Mouse (Mus musculus) hindbrain, embryonic 15.5 days (tissue): ENCODE results near the gene Gsc. TPM values are rescaled to one million over a fixed set of nuclear protein-coding genes. Genes with fewer than 3 reads are reported as not detected.
"Not testable (repeated sequence)": the region's sequence is repeated elsewhere in the genome, so short reads cannot be mapped to it uniquely, and the experiment has no call there.

Source experiments
- ATAC-seq: fragments of 200-750 bp; cut with Nextera tagmentation; 2 replicates; pipeline ENCODE4 v1.8.0; 2017; ENCODE audit warnings: low read depth, moderate number of reproducible peaks, moderate TSS enrichment; ENCODE audit not compliant: low FRiP score
- H3K27ac ChIP-seq: fragments of 300-500 bp; sonication (generic); replicated peaks from 2 replicates; pipeline ENCODE4 v1.5.1; 2015; ENCODE audit warnings: mild to moderate bottlenecking, inconsistent platforms
- H3K27me3 ChIP-seq: fragments of 300-500 bp; sonication (generic); 2 replicates; pipeline ENCODE4 v1.6.1; 2015; ENCODE audit warnings: control low read depth, inconsistent platforms
- H3K36me3 ChIP-seq: fragments of 300-500 bp; sonication (generic); 2 replicates; pipeline ENCODE4 v1.6.1; 2015; ENCODE audit warnings: control low read depth, inconsistent platforms
- H3K4me1 ChIP-seq: fragments of 300-500 bp; sonication (generic); replicated peaks from 2 replicates; pipeline ENCODE4 v1.6.1; 2015; ENCODE audit warnings: control low read depth, inconsistent platforms
- H3K4me2 ChIP-seq: fragments of 300-500 bp; sonication (generic); 2 replicates; pipeline ENCODE4 v1.6.1; 2015; ENCODE audit warnings: moderate library complexity, mild to moderate bottlenecking, inconsistent platforms
- H3K4me3 ChIP-seq: fragments of 300-500 bp; sonication (generic); 2 replicates; pipeline ENCODE4 v1.5.1; 2015; ENCODE audit warnings: mild to moderate bottlenecking, inconsistent platforms
- H3K9ac ChIP-seq: fragments of 300-500 bp; sonication (generic); 2 replicates; pipeline ENCODE4 v1.6.1; 2015; ENCODE audit warnings: inconsistent platforms
- H3K9me3 ChIP-seq: fragments of 300-500 bp; sonication (generic); 2 replicates; pipeline ENCODE4 v1.6.1; 2016; ENCODE audit warnings: control low read depth, inconsistent platforms
- WGBS: fragments of 180-500 bp; shearing (Covaris S2); methylation state at CpG from one replicate; pipeline ENCODE4 v1.1.7; 2015; 5-methylcytosine and 5-hydroxymethylcytosine counted together
- polyA plus RNA-seq: library from polyadenylated mRNA; unstranded; fragments of >200 nt; fragmentation: Nextera tagmentation; extraction: Ambion mirVana; gene quantifications from 2 replicates; pipeline ENCODE4 v1.2.1, GENCODE M21; 2015

Gsc gene
- polyA plus RNA-seq, 1 experiment from 2014 or later: 0.16 TPM

DNA sequence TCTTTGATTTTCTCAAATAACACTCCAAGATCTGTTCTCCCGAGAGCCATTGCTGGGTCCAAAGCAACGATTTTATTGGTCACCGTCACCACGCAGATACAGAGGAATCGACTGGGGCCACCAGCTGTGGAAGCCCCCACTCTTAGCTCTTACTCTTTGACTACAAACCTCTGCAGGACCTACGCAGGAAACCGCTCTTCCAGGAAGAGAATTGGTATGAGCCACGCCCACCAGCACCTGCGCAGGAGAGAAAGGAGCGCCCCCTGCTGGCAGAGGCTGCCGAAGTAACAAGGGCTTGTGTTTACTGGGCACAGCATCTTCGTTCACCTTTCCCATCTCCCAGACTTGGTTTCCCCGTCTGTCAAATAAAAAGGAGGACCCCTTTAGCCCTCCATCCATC lies 25.0 kb downstream of the Gsc start:
- Histone ChIP-seq H3K9ac (no peak overlapping the region), H3K4me1 (no peaks in the 10 kb centered on the region), H3K27me3 (no peaks in the 10 kb centered on the region), H3K4me2 (no peak overlapping the region), H3K27ac (no peak overlapping the region), H3K9me3 (no peaks in the 10 kb centered on the region), H3K4me3 (no peak overlapping the region), H3K36me3 (no peaks in the 10 kb centered on the region)
- 29% methylated on average over 13 of the region's 13 CpGs for WGBS
- ATAC-seq: no peak

DNA sequence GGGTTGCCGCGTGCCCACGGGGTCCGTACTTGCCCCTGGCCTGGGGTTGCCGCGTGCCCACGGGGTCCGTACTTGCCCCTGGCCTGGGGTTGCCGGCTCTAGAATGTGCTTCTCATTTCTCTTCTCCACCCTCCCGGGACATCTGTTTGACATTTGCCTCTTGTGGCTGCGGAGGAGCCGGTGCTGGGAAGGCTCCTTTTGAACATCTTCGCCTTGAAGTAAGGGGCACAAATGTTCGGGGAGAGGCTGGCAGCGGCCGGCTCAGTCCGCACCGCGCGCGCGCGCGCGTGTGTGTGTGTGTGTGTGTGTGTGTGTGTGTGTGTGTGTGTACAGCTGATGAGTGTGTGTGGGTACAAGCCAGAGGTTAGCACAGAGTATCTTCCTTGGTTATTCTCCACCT lies 26.1 kb downstream of the Gsc start:
- H3K9ac ChIP-seq, H3K4me2 ChIP-seq, H3K4me3 ChIP-seq, H3K9me3 ChIP-seq, H3K27ac ChIP-seq, H3K4me1 ChIP-seq, ATAC-seq, H3K27me3 ChIP-seq, H3K36me3 ChIP-seq: not testable (repeated sequence)
- 83% methylated on average over 25 of the region's 25 CpGs for WGBS

DNA sequence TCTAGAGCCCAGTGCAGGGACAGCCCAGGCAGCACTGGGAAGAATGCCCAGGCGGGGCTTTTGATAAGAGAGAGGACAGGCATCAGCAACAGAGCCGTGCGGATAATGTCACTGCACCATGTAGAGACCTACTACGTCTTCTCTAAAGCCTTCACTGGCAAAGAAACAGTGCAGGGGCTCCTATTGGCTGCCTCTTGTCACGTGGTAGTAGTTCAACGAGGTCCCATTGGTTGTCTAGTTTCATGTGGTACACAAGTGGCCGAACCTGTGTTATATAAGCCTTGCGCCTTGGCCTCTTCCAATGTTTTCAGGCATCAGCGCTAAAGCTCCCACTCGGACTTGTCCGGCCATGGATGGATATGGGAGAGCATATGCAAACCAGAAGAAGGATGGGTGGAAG lies 29.4 kb downstream of the Gsc start:
- Histone ChIP-seq H3K4me3 (no peak overlapping the region), H3K9ac (no peak overlapping the region), H3K4me2 (no peak overlapping the region), H3K27ac (no peak overlapping the region), H3K9me3 (no peaks in the 10 kb centered on the region), H3K36me3 (no peaks in the 10 kb centered on the region), H3K4me1 (no peaks in the 10 kb centered on the region), H3K27me3 (peaks cover 7% of the 10 kb centered on the region; the same call in 1 of the 2 replicates)
- ATAC-seq: no peak
- WGBS: 90% methylated on average over 11 of the region's 11 CpGs

DNA sequence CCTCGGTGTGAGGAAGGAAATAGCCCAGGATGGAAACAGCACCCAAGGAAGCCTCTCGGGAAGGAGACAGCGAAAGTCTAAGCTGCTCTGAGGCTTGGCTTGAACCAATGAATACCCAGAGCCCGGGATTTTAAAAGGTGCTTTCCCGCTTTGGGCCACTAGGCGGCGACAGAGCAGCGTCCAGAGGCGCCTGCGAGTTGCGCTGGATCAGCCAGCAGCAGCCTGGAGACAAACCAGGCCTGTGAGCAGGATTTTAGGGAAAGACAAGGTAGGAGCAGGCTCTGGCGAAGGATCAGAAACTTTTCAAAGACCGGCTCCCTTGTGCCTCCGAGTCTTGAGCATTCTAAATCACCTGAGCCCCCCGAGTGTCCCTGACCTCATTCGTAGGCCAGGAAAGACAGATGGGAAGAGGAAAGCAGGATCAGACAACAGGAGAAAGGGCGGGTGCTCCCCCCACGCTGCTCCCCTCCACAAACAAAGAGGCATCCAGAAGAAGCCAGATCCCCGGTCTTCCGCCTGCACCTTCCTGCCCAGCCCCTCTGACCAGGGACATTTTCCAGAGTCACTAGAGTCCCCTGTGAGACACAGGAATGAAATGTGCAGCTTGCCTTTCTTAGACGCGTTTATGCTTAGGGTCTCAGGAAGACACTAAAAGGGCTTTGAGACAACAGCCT lies 32.9 kb downstream of the Gsc start:
- ATAC-seq: peak; percentile 65
- 12% methylated on average over 22 of the region's 22 CpGs for WGBS
- H3K4me1 ChIP-seq: no peaks in the 10 kb centered on the region

DNA sequence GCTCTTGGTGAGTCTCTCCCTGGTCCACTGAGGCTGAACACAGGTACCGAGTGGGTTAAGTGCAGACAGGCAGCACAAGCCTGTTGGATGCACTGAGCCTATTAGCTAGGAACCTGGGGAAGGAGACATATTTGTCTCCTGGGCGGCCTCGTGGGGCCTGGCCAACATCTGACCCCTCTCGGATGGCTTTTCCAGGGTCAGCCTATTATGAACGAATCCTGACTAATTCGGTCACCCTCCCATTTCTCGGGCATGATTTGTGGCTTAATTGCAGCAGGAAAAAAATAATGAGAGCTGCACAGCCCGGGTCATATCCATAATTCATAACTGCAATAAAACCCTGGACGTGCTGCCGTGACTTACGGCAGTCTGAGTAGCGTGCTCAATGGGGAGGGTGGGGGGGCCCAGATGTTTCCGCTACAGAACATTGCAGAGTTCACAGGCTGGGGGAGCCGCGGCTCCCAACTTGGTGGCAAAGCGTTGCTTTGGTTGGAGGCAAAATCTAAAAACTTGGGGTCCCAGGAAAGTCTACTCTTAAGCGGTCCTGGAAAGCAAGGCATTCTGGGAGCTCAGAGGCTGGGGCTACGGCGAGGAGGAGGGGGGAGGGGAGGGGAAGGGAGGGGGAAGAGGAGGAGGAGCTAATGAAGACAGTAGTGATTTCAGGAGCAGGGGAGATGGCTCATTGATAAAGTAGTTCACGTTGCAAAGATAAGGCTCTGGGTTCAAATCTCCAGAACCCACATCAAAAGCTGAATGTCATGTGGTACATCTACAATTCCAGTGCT lies 39.0 kb downstream of the Gsc start:
- Histone ChIP-seq H3K36me3 (no peaks in the 10 kb centered on the region), H3K9me3 (no peaks in the 10 kb centered on the region), H3K27me3 (no peaks in the 10 kb centered on the region), H3K4me3 (peak overlapping the region; percentile 9; the same call in 1 of the 2 replicates), H3K4me2 (peak overlapping the region; percentile 27), H3K4me1 (peaks cover 3% of the 10 kb centered on the region; the same call in 1 of the 2 replicates), H3K9ac (0 out of 2 replicates have a peak overlapping the region, but pooled peaks have one; percentile 8), H3K27ac (no peak overlapping the region)
- peak; percentile 55 for ATAC-seq
- 52% methylated on average over 20 of the region's 20 CpGs for WGBS

More for the DNA sequence above, 32.9 kb downstream of the Gsc start:
- Histone ChIP-seq H3K27me3 (peaks cover 7% of the 10 kb centered on the region; the same call in 1 of the 2 replicates), H3K4me3 (no peak overlapping the region), H3K9ac (no peak overlapping the region), H3K4me2 (no peak overlapping the region), H3K36me3 (no peaks in the 10 kb centered on the region), H3K27ac (no peak overlapping the region), H3K9me3 (no peaks in the 10 kb centered on the region)

DNA sequence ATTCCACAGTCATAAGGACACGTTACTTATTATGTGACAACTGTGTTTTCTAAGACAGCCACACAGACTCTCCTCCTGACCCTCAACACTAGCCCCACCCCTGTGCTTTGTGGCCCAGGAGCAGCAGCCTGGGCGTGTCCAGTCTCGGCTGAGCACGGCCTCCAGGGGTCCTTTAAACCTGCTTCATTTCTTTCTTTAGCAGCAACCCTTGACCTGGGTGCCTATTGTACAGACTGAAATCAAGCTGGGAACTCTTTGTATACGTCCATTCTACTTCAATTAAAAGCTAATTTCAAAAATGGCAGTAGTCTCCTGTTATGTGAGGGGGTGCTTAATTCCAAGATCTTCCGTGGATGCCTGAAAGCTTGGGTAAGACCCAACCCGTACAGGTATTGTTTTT lies 39.9 kb downstream of the Gsc start:
- Histone ChIP-seq H3K9ac (no peak overlapping the region), H3K4me3 (no peak overlapping the region), H3K4me1 (peaks cover 3% of the 10 kb centered on the region; the same call in 1 of the 2 replicates), H3K36me3 (no peaks in the 10 kb centered on the region), H3K27me3 (no peaks in the 10 kb centered on the region), H3K4me2 (no peak overlapping the region), H3K27ac (no peak overlapping the region), H3K9me3 (no peaks in the 10 kb centered on the region)
- WGBS: 30% methylated on average over 7 of the region's 7 CpGs
- ATAC-seq: no peak

DNA sequence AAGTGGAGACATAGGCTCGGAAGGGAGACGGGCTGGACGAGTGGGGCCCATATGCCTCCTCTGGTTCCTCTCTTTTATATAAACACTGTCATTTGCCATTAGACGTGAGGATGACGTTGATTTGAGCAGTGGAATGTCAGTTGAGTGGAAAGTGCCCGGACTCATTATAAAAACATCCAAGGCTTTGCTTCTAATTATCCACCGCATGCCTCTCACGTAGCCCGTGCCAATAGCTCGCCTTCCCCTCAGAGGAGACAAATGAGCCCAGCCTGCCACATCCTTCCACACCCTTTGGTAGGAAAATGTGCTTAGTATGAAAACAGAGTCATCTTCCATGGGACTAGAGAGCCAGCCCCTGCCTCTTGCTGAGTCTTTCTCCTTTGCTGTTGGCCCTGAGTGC lies 41.8 kb downstream of the Gsc start:
- ATAC-seq: no peak
- WGBS: 43% methylated on average over 10 of the region's 10 CpGs
- no peak overlapping the region for H3K9ac ChIP-seq

DNA sequence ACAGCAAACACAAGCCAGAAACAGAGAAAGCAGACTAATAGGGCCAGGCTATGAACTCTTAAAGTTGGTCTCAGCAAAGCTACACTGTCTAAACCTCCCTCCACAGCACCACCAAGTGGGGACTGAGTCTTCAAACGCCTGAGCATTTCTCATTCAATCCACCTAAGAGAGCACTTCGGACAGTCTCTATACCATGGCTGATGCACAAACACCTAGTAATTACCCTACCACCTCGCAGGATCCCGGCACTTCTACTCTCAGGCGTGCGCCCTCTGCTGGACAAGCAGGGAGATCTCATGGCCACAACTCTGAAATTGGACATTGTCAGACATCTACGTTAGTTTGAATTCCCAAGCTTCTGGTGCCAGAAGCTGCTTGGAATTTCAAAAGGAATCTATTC lies 46.2 kb downstream of the Gsc start:
- H3K36me3 ChIP-seq: no peaks in the 10 kb centered on the region
- 2% methylated on average over 7 of the region's 7 CpGs for WGBS
- H3K9me3 ChIP-seq: no peaks in the 10 kb centered on the region
- H3K4me2 ChIP-seq: no peak overlapping the region
- no peaks in the 10 kb centered on the region for H3K27me3 ChIP-seq
- ATAC-seq: no peak
- H3K27ac ChIP-seq: no peak overlapping the region
- no peaks in the 10 kb centered on the region for H3K4me1 ChIP-seq
- no peak overlapping the region for H3K4me3 ChIP-seq
- no peak overlapping the region for H3K9ac ChIP-seq

More for the DNA sequence above, 41.8 kb downstream of the Gsc start:
- H3K27ac ChIP-seq: no peak overlapping the region
- H3K4me1 ChIP-seq: peaks cover 3% of the 10 kb centered on the region; the same call in 1 of the 2 replicates
- no peak overlapping the region for H3K4me3 ChIP-seq
- H3K9me3 ChIP-seq: no peaks in the 10 kb centered on the region
- no peak overlapping the region for H3K4me2 ChIP-seq
- H3K36me3 ChIP-seq: no peaks in the 10 kb centered on the region
- no peaks in the 10 kb centered on the region for H3K27me3 ChIP-seq

DNA sequence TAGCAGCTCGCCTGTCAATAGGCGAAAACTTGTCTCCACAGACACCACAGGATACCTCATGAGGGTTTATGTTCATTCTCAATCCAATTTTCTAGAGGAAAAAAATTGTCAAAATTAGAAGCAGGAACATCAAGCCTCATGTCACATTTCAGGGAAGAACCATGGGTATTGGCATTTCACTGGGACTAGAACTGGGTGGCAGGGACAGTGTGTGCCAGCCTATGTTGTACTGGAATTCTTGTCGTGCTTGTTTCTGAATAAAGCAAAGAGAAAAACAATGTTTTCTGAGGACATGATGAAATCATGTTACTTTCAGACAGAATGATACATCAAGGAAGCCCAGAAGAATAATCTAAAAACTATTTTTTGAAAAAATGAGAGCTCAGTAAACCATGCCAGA lies 47.5 kb downstream of the Gsc start:
- ATAC-seq: no peak
- H3K27ac ChIP-seq: no peak overlapping the region
- H3K4me2 ChIP-seq: no peak overlapping the region
- H3K36me3 ChIP-seq: no peaks in the 10 kb centered on the region
- no peaks in the 10 kb centered on the region for H3K9me3 ChIP-seq
- no peak overlapping the region for H3K9ac ChIP-seq
- H3K4me3 ChIP-seq: no peak overlapping the region
- 77% methylated on average over 3 of the region's 3 CpGs for WGBS
- no peaks in the 10 kb centered on the region for H3K27me3 ChIP-seq
- H3K4me1 ChIP-seq: no peaks in the 10 kb centered on the region

DNA sequence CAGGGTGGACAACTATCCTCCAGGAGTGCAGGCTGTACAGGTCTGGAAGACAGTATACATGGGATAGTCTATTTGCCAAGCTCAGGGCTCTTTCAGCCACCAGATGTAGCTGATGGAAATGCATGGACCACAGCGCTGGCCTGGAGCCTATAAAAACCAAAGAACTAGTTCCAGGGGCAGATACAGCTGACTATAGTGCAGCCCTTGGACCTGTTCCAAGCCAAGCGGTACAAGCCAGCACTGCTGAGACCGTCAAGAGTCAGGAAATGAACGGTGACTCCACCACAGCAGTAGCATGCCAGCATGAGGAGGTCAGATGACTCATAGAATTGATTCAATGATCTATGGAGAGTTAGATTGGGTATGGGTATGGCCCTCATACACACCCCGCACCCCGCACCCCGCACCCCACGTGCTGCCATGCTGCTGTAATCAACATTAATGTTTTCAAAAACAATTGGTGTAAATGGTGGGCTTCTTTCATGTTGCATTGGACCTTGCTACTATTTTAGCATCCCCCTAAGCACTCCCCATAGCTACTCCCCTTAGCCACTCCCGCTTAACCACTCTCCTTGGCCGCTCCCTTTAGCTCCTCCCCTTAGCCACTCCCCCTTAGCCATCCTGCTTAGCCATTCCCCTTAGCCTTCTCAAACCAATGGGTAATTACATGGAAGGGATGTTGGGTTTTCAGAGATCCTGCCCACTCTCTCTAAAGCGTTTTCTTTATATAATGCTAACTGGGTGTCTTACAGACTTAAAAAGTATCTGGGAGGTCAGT lies 50.3 kb downstream of the Gsc start:
- H3K4me1 ChIP-seq: peaks cover 5% of the 10 kb centered on the region; the same call in 1 of the 2 replicates
- H3K9ac ChIP-seq: no peak overlapping the region
- no peak overlapping the region for H3K4me2 ChIP-seq
- no peaks in the 10 kb centered on the region for H3K9me3 ChIP-seq
- H3K36me3 ChIP-seq: no peaks in the 10 kb centered on the region
- no peak for ATAC-seq
- no peaks in the 10 kb centered on the region for H3K27me3 ChIP-seq
- 73% methylated on average over 11 of the region's 11 CpGs for WGBS
- H3K27ac ChIP-seq: no peak overlapping the region
- no peak overlapping the region for H3K4me3 ChIP-seq
